Comparison of ENCODE assay signal across 12 mouse cellular contexts in genomic region chr11:5931947-5932346, GRCm38 (mm10). TPM values are rescaled to one million over a fixed set of nuclear protein-coding genes. Genes with fewer than 3 reads are reported as not detected.
DNase-seq lines count a peak whose midpoint lies in the region; ATAC-seq and TF ChIP-seq lines count a peak whose summit lies in the region.
"Not testable (repeated sequence)": the region's sequence is repeated elsewhere in the genome, so short reads cannot be mapped to it uniquely, and the experiment has no call there.
"Had no signal": no experiment of that assay in that cellular context is flagged by ENCODE, and none has a peak within 500 bp of the region (broad histone marks: within the 10 kb centered on the region; RNA-seq: fewer than 3 reads in every experiment).

No protein-coding gene starts in this region.

- TF ChIP-seq POLR2A in CH12.LX (IDR thresholded peaks at IDR 0.05; ENCODE audit: low read depth, low read length) = not testable (repeated sequence)

- H3K9ac ChIP-seq in CH12.LX (ENCODE audit: insufficient read depth, low read depth); forebrain, postnatal 0 days; intestine, postnatal 0 days (ENCODE audit: low read depth, low read length); lung, postnatal 0 days (replicated peaks; ENCODE audit: low read depth): not testable (repeated sequence)

- peak; percentile 42 to 68; a peak in 3 of 4 replicates for TF ChIP-seq CTCF in CH12.LX (conservative IDR thresholded peaks at IDR 0.05 in 1 of 2, IDR thresholded peaks at IDR 0.05 in 1 of 2; ENCODE audit: low read depth in 2 of 2, low read length in 2 of 2)
- peak; percentile 37 for TF ChIP-seq CTCF in forebrain, postnatal 0 days (IDR thresholded peaks at IDR 0.05; ENCODE audit: low read depth)
- peak; percentile 56 for TF ChIP-seq CTCF in intestine, postnatal 0 days (IDR thresholded peaks at IDR 0.05; ENCODE audit: low read depth)
- peak; percentile 46 for TF ChIP-seq CTCF in lung, postnatal 0 days (IDR thresholded peaks at IDR 0.05)

- WGBS in forebrain, postnatal 0 days = 81% methylated on average over 6 of the region's 6 CpGs
- 89% methylated on average over 6 of the region's 6 CpGs for WGBS in intestine, postnatal 0 days
- 87% methylated on average over 6 of the region's 6 CpGs for WGBS in lung, postnatal 0 days

- dilution Hi-C loops in CH12.LX (cut with MboI; ENCODE audit: extremely low pct_ligation_motif_present, extremely low pct_unique_long_range_greater_than_20kb, low sequenced_read_pairs) = not testable (repeated sequence)

- H3K27ac ChIP-seq in CH12.LX (ENCODE audit: insufficient read depth, low read depth); forebrain, postnatal 0 days (ENCODE audit: low read depth, low read length); intestine, postnatal 0 days (ENCODE audit: low read depth, low read length); lung, postnatal 0 days (ENCODE audit: low read length): not testable (repeated sequence)

- not testable (repeated sequence) for H3K4me1 ChIP-seq in CH12.LX (ENCODE audit: control insufficient read depth in 1 of 2, insufficient read depth in 2 of 2); forebrain, postnatal 0 days (ENCODE audit: insufficient read depth); intestine, postnatal 0 days (replicated peaks; ENCODE audit: control insufficient read depth, insufficient read depth, low read length); lung, postnatal 0 days (ENCODE audit: insufficient read depth, low read depth, low read length)

- not testable (repeated sequence) for H3K79me2 ChIP-seq in CH12.LX (replicated peaks; ENCODE audit: control insufficient read depth, extremely low read depth, insufficient read depth, poor library complexity, severe bottlenecking)

- DNase-seq in CH12.LX (ENCODE audit: extremely low read depth) = peak; percentile 49
- peak; percentile 59 to 67 for DNase-seq in cerebellum, postnatal 10 days
- DNase-seq in forebrain, postnatal 0 days = peak; percentile 50
- DNase-seq in layer of hippocampus, postnatal 10 days (ENCODE audit: low spot score in 2 of 2) = peak; percentile 48 to 49
- not testable (repeated sequence) for DNase-seq in lung, postnatal 0 days (ENCODE audit: low spot score)
- DNase-seq in splenic B cell, adult 2 months (ENCODE audit: low read depth, low spot score) = peak; percentile 27
- peak; percentile 71 for DNase-seq in thymus, postnatal 4 days

- H3K9me3 ChIP-seq in CH12.LX (replicated peaks; ENCODE audit: low read length); forebrain, postnatal 0 days (ENCODE audit: low read length); intestine, postnatal 0 days (ENCODE audit: control insufficient read depth); lung, postnatal 0 days (ENCODE audit: low read length): not testable (repeated sequence)

- in situ Hi-C loops in CH12.LX (cut with MboI; ENCODE audit: low pct_ligation_motif_present, low pct_unique_long_range_greater_than_20kb, low sequenced_read_pairs) = not testable (repeated sequence)

- not testable (repeated sequence) for TF ChIP-seq EP300 in CH12.LX (IDR thresholded peaks at IDR 0.05; ENCODE audit: low read length); lung, postnatal 0 days (IDR thresholded peaks at IDR 0.05)

- H3K4me3 ChIP-seq in CH12.LX (replicated peaks in 1 of 3; ENCODE audit: low read depth in 2 of 3, low read length in 2 of 3, poor library complexity in 1 of 3); forebrain, postnatal 0 days (ENCODE audit: low read depth, low read length); intestine, postnatal 0 days (ENCODE audit: low read depth, low read length); lung, postnatal 0 days (ENCODE audit: low read depth, low read length): not testable (repeated sequence)

- peak; percentile 60 for TF ChIP-seq RAD21 in CH12.LX (IDR thresholded peaks at IDR 0.05; ENCODE audit: low read depth, low read length)

- H3K27me3 ChIP-seq in CH12.LX (replicated peaks); forebrain, postnatal 0 days (ENCODE audit: insufficient read depth, low read length); intestine, postnatal 0 days (replicated peaks; ENCODE audit: control insufficient read depth, insufficient read depth, low read length); lung, postnatal 0 days (replicated peaks; ENCODE audit: insufficient read depth, low read length); splenic B cell, adult 2 months (ENCODE audit: control insufficient read depth, insufficient read depth, low read length, poor library complexity, severe bottlenecking): not testable (repeated sequence)

- not testable (repeated sequence) for ATAC-seq in forebrain, postnatal 0 days; intestine, postnatal 0 days; lung, postnatal 0 days

- H3K36me3 ChIP-seq in CH12.LX (replicated peaks in 1 of 2; ENCODE audit: control insufficient read depth in 1 of 2, insufficient read depth in 1 of 2, low read length in 1 of 2); forebrain, postnatal 0 days (ENCODE audit: insufficient read depth); intestine, postnatal 0 days (ENCODE audit: control insufficient read depth, insufficient read depth); lung, postnatal 0 days (ENCODE audit: insufficient read depth, low read length); splenic B cell, adult 2 months (ENCODE audit: control insufficient read depth, insufficient read depth, low read length, poor library complexity, severe bottlenecking): not testable (repeated sequence)

- not testable (repeated sequence) for H3K4me2 ChIP-seq in CH12.LX (ENCODE audit: insufficient read depth, low read depth, poor library complexity, severe bottlenecking); forebrain, postnatal 0 days (ENCODE audit: low read depth); intestine, postnatal 0 days (replicated peaks; ENCODE audit: low read depth); lung, postnatal 0 days (replicated peaks; ENCODE audit: low read depth, low read length)

TF ChIP-seq in CH12.LX, 34 proteins besides CTCF, POLR2A, EP300 and RAD21:
- peak; percentile 57 for TF ChIP-seq SMC3 (IDR thresholded peaks at IDR 0.05; ENCODE audit: low read depth, low read length)
TF ChIP-seq in CH12.LX: peak in this region for 1; not testable (repeated sequence) for 33.

RNA-seq across cellular contexts. Expression of gene Gck, which starts 17.9 kb away (rescaled TPM):
- total RNA-seq in CH12.LX (2012; rRNA removed) (0.63 and 0.68 TPM in 2 replicates), CH12.LX (2014; rRNA removed) (1.0 and 1.2 TPM in 2 replicates)
- 1.4 and 2.3 TPM in 2 replicates for polyA plus RNA-seq in CH12.LX (2012; ENCODE audit: insufficient read length, low read depth)
- 8.6 and 12.9 TPM in 2 replicates for total RNA-seq in forebrain, postnatal 0 days (2014; rRNA removed)
- 7.1 and 7.2 TPM in 2 replicates for polyA plus RNA-seq in forebrain, postnatal 0 days (2015; fragmentation: Nextera tagmentation; extraction: Ambion mirVana)
- polyA plus RNA-seq in intestine, postnatal 0 days (2015; fragmentation: Nextera tagmentation; extraction: Ambion mirVana) = 0.44 TPM in 2 replicates
- total RNA-seq in layer of hippocampus, postnatal 10 days (2021) = 1 to 10 TPM; 3.5 to 3.9 TPM
- 1.2 and 2.1 TPM in 2 replicates for polyA plus RNA-seq in lung, postnatal 0 days (2015; fragmentation: Nextera tagmentation; extraction: Ambion mirVana)

RNA-seq across cellular contexts. Expression of gene Ykt6, which starts 23.5 kb away (rescaled TPM):
- 79.8 and 103 TPM in 2 replicates for total RNA-seq in CH12.LX (2012; rRNA removed)
- 95.1 and 95.8 TPM in 2 replicates for total RNA-seq in CH12.LX (2014; rRNA removed)
- 117 and 121 TPM in 2 replicates for polyA plus RNA-seq in CH12.LX (2012; ENCODE audit: insufficient read length, low read depth)
- total RNA-seq in forebrain, postnatal 0 days (2014; rRNA removed) = 181 and 195 TPM in 2 replicates
- polyA plus RNA-seq in forebrain, postnatal 0 days (2015; fragmentation: Nextera tagmentation; extraction: Ambion mirVana) = 101 and 102 TPM in 2 replicates
- 50.9 and 53.8 TPM in 2 replicates for polyA plus RNA-seq in intestine, postnatal 0 days (2015; fragmentation: Nextera tagmentation; extraction: Ambion mirVana)
- total RNA-seq in layer of hippocampus, postnatal 10 days (2021) = 100 to 1,000 TPM; 108 TPM
- 40.2 and 40.9 TPM in 2 replicates for polyA plus RNA-seq in lung, postnatal 0 days (2015; fragmentation: Nextera tagmentation; extraction: Ambion mirVana)

RNA-seq across cellular contexts. Expression of gene Myl7, which starts 33.4 kb away (rescaled TPM):
- 0.42 TPM in 1 of 2 replicates, not detected in the other for total RNA-seq in CH12.LX (2012; rRNA removed)
- total RNA-seq in CH12.LX (2014; rRNA removed) = not detected in 2 replicates
- 0.44 TPM in 1 of 2 replicates, not detected in the other for polyA plus RNA-seq in CH12.LX (2012; ENCODE audit: insufficient read length, low read depth)
- not detected in 2 replicates for total RNA-seq in forebrain, postnatal 0 days (2014; rRNA removed)
- not detected in 2 replicates for polyA plus RNA-seq in forebrain, postnatal 0 days (2015; fragmentation: Nextera tagmentation; extraction: Ambion mirVana)
- 20.9 and 22.7 TPM in 2 replicates for polyA plus RNA-seq in intestine, postnatal 0 days (2015; fragmentation: Nextera tagmentation; extraction: Ambion mirVana)
- not detected for total RNA-seq in layer of hippocampus, postnatal 10 days (2021)
- 327 and 405 TPM in 2 replicates for polyA plus RNA-seq in lung, postnatal 0 days (2015; fragmentation: Nextera tagmentation; extraction: Ambion mirVana)
- total RNA-seq: layer of hippocampus, adult 8-10 months; left cerebral cortex, adult 8-10 months had no signal
- polyA plus RNA-seq: myocyte, Patski had no signal

RNA-seq across cellular contexts. Expression of gene Pold2, which starts 53.9 kb away (rescaled TPM):
- 285 and 330 TPM in 2 replicates for total RNA-seq in CH12.LX (2012; rRNA removed)
- 120 and 136 TPM in 2 replicates for total RNA-seq in CH12.LX (2014; rRNA removed)
- polyA plus RNA-seq in CH12.LX (2012; ENCODE audit: insufficient read length, low read depth) = 205 and 218 TPM in 2 replicates
- 20.4 and 29.0 TPM in 2 replicates for total RNA-seq in forebrain, postnatal 0 days (2014; rRNA removed)
- 48.0 and 51.3 TPM in 2 replicates for polyA plus RNA-seq in forebrain, postnatal 0 days (2015; fragmentation: Nextera tagmentation; extraction: Ambion mirVana)
- 32.3 and 32.7 TPM in 2 replicates for polyA plus RNA-seq in intestine, postnatal 0 days (2015; fragmentation: Nextera tagmentation; extraction: Ambion mirVana)
- total RNA-seq in layer of hippocampus, postnatal 10 days (2021) = 10 to 100 TPM; 21.5 to 32.3 TPM
- polyA plus RNA-seq in lung, postnatal 0 days (2015; fragmentation: Nextera tagmentation; extraction: Ambion mirVana) = 30.1 and 34.1 TPM in 2 replicates

Comparison
In these comparisons a context has a peak if more than half of its experiments do, and no peak if none do; other contexts are left out.
1. RNA of gene Myl7, which starts 33.4 kb away (polyA plus RNA-seq): 327 to 405 TPM in lung, postnatal 0 days and 20.9 to 22.7 TPM in intestine, postnatal 0 days; 0.44 TPM in CH12.LX and not detected in forebrain, postnatal 0 days; every median in the first group is over 10 times any median in the second.
2. Peak in every context shown above with its lines, with median percentiles within 50 percentile points of each other: CTCF ChIP-seq.